Mouse (Mus musculus) c-Kit-positive CD71-positive TER-119-positive erythroid progenitor cells, embryonic 14.5 days (primary cell): ENCODE measurements around the gene Nlgn1.

Experiments used
- DNase-seq: peaks from one replicate; pipeline ENCODE4 v3.0.0-alpha.2; 2013; ENCODE audit warnings: low spot score

Gene Nlgn1

DNA sequence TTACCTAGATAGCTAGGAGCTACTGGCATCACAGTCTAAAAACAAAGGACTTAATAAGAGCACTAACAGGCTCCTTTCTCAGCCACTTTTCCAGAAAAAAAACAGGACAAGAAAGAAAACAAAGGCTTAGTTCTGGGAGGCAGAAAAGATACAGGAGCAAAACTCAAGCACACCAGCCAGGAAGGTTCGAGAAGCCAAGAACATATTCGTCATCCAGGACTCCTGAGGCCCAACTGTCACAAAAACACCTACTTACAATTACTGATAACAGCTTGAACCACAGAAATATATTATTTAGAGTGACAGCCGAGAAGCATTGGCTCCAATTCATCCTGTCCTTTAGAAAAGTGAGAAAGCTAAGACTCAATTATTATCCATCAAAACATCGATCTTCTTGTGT lies 281.5 kb downstream of the Nlgn1 start:
- no peak for DNase-seq

DNA sequence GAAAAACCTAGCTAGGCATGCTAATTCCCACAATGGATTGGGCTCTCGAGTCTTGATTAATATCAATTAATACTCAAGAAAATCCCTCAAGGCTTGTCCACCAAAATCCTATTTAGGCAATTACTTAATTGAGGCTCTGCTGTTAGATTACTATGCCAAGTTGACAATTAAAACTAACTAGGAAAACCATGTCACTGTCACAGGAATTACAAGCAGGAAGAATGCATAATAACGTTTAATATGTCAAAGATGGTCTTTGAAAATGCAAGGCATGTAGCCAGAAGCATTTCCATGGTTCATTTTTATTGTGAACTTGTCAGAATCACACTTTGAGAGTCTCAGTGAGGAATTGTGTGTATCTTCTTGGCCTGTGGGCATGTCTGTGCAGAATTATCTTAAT lies 289.3 kb downstream of the Nlgn1 start:
- DNase-seq = no peak

DNA sequence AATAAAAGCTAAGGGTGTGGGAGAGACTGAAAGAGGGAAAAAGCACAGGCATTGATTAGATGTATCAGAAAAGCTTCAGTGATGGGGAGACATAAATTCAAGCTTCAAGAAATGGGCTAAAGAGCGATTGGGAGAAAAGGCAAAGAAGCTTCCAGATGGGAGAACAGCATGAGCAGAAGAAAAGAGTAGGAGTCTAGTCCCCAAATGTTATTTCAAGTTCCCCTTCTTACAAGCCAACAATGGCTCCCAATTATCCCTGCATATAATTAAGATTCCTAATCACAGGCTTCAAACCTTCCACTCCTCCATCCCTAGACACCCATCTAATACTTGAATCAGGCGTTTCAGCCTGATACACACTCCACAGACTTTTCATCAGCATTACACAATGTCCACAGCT lies 292.6 kb downstream of the Nlgn1 start:
- no peak for DNase-seq

DNA sequence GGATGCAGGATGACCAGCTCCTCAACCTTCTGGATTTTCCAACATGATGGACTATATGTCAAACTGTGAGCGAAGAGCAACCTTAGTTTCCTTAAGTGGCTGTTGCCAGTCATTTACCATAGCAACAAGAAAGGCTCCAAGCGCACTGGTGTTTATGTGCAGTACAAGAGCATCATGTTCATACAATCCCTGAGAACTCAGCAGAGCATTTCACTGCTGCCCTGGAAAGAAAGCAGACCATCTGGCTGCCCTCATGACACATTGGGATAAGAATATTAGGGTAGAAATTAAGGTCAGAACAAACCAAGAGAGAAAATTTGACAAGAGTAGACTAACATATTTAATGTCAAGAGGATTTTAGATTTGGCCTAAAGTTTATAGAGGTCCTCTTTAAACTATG lies 306.2 kb downstream of the Nlgn1 start:
- DNase-seq = no peak

DNA sequence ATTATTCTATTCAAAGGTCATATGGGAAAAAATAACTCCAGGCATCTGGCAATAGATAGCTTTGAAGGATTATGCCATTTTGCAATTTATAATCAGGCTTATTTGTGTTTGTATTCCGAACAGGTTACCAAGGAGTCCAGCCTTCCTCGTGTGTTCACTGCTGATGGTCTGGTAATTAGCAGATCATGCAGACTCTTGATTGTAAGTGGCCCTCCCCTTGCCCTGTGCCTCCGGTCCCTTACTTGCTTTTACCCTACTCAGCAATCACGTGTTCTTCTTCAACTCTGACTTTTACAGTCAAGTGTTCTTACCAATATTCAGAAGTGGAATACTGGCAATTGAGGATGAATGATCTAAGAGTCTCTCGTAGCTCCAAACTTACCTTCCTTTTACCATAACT lies 309.0 kb downstream of the Nlgn1 start:
- DNase-seq = no peak

DNA sequence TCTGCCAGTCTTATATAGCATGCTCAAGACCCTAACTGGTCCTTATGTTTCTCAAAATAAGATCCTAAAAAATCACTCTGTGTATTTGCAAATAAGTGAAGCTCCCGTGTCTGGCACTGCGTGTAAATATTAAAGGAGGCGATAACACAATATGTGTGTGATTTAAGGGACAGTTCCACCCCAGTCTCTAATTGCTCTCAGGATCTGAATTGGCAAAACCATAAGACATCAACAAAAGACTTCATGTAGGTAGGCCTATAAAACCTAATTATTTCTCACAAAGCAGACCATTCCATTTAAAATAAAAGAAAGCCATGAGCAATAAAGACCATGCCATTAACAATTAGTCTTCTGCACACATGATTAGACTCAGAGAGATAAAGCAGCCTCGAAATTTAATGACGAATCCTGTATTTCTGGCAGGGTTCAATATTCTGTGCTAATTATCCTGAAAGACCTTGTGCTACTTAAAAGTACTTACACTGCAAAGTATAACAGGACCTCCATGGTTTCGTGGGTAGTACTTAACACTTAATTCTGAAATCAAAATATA lies 310.6 kb downstream of the Nlgn1 start:
- DNase-seq = no peak

DNA sequence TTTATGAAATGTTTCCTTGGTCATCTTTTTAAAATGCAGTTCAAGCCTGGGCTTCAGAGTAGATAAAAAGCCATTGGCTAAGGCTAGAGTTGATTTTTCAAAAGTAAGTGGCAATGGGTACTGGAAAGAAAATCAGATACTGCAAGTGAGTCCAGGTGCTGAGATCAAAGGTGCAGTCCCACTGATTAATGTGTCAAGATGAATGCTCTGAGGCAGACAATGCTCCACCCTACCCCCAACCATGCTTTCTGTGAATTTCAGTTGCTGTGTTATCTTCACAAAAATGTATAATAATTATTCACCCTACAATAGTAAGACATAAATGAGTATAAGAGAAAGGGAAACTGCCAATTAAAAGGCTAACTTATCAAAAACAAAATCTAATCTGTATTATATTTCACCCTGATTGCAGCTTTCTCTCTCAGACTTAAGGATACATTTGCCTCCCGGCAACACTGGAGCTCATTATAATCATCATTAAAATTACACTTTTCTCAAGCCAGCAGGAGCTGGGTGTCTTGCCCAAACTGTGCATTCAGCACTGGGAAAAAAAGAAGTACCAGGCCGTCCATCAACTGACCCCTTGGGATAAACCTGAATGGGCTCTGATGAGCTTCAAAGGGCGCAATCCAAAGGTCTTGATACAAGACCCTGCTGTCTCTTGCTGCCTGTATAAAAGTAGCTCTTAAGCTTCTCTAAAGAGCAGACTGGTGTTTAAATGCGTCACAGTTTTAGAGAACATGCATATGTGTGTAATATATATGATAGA lies 320.8 kb downstream of the Nlgn1 start:
- DNase-seq = no peak

DNA sequence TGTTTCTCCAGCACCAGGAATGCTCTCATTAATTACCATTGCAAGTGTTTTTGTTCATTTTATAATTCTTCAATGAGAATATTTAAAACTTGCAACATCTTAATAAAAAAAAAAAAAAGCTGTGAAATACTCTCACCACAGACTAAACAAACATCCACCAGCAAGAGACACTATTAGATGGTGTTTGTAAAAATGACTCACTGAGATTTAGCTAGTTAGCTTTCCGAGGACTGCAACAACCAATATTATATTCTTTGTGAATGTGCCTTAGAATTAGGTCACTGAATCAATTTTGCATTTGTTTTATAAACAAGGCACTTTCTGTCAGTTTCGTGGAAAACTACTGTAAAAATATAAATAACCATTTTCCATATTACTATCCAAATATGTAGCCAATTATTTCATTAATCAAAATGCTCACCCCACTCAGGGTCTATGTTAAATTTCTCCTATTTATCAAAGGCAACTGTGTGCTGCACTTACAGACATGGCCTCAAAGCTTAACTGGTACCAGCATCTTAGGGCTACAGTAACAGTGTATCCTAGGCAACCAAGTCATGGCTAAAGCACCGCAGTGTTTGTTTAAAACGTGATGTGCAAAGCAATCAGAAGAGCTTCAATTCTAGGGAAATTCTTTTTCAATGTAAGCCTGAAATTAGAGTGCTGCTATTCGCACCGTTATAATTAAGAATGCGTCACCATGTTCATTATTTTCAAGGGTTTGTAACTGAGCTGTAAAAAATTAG lies 329.2 kb downstream of the Nlgn1 start:
- DNase-seq = no peak

DNA sequence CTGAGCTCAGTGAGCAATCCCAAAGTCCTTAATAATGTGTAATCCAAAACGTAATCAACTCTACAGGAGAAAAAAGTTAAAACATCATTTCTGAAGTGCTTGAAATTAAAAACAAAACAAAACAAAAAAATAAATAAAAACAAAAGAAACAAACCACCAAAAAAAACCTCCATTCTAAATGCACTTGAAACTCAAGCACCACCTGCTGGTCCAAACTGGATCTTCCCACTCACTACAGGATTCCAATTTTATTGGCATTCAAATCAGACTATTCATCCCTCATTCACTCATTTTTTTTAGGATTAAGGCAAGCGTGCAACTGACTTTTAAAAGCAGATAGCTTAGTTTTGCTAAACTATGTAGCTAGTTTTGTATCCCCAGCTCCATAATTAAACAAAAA lies 329.9 kb downstream of the Nlgn1 start:
- DNase-seq = no peak

DNA sequence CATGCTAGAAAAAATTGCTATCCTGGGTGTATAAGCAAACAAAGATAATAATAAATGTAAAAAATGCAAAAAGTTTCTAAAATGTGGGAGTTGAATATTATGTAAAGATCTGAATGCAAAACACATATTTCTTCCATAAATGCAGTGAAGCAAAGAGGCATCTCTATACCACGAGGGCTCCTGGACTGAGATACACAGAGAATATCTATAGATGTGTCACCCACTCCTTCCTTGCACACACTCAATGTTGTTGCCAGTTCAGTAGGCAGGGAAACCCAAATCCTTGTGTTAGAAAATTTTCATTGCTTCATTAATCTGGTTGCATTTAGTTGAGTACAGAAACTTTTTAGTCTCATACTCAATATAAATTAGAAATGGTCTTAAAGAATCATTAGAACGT lies 364.7 kb downstream of the Nlgn1 start:
- DNase-seq = no peak

DNA sequence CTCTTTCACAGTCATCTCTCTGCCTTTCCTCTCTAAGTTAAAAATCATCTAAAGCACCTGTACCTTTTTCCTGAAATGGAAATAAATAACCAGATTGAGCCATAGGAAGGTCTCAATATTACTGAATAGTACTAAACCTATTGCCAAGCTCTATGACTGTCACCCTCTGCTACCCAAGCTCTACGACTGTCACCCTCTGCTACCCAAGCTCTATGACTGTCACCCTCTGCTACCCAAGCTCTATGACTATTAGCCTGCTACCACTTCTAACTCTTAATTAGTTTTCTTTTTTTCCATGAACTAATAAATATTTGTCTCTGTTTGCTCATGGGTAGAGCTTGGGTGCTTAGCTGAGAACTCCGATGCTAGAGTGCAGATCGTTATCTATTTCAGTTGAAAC lies 368.0 kb downstream of the Nlgn1 start:
- no peak for DNase-seq

DNA sequence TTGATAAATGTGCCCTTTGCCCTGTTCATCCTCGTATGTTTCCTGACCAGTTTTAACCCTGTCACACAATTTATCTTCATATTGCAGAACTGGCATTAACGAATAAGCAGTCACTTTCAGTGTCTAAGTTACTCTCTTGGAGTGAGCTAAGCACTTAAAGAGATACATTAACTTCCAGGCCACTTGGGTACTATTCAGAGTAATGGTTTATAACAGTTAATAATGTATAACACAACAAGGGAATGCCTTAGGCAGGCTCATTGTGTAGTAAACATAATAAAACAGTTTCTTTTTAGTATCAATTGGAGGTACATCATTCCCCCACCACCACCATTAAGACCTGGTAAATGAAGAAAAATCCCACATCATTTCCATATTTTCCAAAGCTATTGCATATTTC lies 368.7 kb downstream of the Nlgn1 start:
- no peak for DNase-seq

DNA sequence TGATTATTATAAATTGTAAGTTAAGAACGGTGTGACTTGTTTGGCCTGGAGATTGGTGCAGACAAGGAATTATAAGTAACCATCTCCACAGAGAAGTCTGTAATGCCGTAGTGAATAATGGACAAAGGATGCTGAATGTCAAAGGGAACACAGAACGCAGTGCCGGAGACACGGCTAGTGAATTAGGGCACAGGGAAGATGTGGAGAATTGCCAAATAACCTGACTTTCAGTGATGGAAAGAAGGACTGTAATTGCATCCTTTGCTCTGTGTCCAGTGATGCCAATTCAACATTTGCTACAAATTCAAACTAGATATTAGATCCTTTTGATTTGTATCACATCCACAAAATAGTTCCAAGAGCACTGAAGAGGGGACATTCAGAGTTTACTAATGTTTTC lies 415.7 kb downstream of the Nlgn1 start:
- DNase-seq = no peak

DNA sequence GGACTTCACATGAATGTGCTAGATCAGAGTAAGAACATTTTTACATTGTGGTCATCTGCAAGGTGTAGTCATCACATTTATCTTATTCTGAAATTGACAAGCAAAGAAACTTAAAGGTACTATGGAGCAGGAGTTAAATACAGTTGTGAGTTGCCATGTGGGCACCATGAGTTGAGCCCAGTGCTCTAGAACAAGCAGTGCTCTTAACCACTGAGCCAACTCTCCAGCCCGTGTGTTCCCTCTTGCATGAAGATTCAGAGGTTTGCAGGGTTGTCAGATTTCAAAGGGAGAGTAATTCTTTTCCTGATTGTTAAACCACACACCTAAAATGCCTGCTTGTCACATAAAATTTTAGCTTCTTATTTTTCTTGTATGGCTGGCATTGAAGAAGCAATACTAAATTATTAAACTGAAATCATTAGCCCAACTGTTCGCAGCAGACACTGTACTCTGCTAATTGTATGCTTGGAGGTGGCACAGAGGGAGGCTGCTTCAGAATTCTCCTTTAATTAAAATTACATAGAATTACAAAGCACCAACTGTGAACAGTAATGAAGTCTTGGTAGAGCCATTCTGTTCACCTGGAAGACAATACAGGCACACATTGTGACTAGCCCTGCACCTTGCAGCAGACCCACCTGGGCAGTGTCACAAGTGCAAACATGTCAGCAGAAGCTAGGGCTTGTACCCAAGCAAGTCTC lies 417.7 kb downstream of the Nlgn1 start:
- DNase-seq = no peak

DNA sequence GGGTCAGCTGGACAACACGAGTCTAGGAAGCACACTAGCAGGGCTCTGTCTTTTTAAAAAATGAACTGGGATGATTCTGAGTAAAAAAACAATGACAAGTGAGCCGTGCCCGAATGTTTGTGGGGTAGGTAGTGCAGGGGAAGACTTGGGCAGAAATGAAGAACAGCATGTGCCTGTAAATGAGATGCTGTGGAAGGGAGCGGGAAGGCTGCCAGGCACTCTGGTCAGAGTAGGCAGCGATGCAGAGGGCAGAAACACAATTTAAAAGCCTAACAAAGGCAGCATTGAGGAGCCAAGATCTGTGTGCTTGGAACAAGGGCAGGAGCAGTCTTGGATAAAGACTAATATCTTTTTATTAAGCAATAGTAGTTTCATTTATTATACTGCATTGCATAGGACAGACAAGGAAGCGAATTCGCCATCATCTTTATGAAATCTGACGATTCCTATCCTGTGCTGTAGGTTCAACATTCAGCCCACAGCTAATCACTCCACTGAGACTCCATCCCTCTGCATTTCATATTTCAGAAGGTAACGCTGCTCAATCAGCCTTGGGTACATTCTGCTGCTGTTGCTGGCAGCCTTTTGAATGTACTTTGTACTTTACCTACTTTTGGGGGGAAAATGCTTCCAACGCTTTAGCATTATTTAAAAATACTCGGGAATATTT lies 429.0 kb downstream of the Nlgn1 start:
- DNase-seq = no peak

DNA sequence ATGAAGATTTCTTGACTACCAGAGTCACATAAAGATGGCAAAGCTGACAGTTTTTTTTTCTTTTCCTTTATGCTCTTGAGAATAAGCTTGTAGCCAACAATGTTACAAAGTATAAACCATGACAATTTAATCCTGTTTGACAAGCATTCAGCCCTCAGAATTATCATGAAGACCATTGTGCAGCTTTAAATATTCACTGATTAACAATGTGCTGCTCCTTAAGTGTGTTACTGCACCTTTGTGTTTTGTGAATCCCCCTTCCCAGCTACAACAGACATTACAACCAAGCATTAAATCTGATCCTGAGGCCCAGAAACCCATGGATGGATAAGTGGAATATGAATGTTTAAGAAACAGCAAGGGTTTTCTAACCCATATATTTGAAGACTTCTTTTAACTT lies 434.8 kb downstream of the Nlgn1 start:
- no peak for DNase-seq

DNA sequence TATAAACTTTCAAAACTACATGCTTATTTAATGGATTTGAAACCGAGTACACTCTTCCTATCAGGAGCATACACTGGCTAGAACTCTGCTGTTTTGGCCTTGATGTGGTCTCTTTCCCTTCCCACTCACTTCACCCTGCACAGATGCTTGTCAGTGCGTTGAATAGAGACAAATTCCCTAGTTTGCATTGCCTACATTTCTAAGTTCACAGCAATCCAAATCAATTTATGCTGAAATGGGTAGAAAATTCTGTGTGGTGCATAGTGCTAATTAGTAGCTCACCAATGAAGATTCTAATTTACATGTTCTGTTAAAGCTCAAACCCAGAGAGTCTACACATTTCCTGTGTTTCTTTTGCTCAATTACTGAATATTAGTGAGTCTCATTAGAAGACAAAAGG lies 447.5 kb downstream of the Nlgn1 start:
- DNase-seq = no peak

DNA sequence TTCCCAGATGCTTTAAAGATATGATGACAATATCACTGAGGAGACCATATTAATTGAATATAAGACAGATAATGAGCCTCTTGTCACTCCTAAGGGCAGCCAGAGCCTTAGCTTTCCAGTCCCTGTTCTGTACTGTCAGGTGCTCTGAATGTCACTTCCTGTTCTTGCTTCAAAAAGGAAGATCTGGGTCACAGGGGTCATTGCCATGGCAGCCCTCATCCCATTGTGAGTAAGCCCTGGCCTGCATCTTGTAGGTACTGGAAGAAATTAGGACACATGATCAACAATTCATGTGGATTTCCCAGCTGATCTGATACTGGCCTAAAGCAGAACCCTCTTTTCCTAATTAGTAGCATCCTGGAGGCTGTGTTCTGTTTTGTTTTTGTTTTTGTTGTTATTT lies 463.1 kb downstream of the Nlgn1 start:
- no peak for DNase-seq

DNA sequence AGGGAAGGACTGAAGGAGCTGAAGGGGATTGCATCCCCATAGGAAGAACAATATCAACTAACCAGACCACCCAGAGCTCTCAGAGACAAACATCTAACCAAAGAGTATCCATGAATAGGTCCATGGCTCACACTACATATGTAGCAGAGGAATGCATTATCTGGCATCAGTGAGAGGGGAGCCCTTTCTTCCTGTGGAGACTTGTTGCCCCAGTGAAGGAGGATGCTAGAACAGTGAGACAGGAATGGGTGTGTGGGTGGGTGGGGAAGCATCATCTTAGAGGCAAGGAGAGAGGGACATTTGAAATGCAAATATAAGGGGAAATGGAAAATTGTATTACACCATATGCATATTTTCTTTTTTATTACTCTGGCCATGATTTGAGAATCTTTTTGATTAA lies 473.9 kb downstream of the Nlgn1 start:
- DNase-seq = no peak

DNA sequence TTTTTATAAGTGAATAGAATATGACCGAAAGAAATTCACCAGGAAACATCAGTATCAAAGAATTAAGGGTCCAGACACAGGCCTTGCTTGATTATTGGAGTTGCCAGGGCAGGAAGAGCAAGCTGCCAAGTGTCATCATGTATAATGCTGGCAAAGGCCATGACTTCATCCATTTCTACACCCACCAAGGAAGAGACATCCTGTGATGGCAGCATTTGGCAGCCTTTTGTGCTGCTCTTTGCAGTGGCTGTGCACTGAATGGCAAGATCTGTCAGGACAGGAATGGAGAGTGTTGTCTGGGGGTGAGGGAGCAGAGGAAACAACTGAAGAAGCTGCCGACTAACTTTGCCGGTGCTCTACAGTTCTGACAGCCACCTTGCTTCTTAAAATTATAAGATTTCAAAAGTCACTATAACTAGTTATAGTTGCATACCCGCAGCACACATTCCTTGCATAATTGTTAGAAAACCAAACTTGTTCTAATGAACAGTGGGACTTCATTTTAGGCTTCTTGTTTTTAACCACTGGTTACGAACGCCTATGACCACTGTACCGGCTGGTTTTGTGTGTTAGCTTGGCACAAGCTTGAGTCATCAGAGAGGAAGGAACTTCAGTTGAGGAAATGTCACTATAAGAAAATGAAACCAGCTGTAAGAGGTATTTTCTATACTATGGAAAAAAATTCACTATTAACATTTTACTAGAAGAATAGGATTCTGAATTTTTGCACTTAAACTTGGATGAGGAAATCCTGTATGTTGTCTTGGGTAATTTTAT lies 487.4 kb downstream of the Nlgn1 start:
- no peak for DNase-seq

DNA sequence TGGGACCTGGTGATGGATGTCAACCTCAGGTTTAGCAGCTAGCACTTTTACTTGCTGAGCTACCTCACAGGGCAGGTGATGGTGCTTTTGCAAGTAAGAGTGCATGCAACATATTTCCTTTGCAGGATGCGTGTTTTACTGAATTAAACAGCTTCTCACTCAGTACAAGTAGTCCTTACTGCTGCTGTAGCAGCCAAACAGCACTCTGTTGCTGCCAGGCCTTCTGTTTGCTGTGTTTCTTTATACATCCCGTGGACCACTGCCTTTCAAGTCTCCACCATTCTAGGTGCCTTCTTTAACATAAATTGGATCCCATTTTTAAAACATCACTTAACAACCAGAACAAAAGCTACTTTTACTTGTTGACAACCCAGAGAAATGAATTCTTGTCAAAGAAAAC lies 502.0 kb downstream of the Nlgn1 start:
- no peak for DNase-seq

DNA sequence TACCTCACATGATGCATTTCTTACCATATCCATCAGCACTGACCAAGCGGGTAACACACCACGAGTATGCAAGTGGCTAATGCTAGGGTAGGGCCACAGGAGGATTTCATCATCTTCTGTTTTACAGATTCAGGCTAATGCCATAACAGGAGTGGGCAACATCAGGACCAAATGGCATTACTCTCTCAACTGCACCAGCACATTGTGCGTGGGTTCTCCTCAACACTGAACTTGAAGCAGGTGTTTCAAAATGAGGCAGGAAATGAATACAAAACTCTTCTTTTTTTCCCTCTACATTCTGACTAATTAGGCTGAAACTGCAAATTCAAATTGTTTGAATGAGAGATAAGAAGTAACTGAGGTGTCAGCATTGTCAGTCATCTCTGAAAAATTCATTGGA lies 518.9 kb downstream of the Nlgn1 start:
- DNase-seq = no peak
